Mouse (Mus musculus) thymus, adult 2 months (tissue): ENCODE measurements around the gene Runx2. TPM values are rescaled to one million over a fixed set of nuclear protein-coding genes. Genes with fewer than 3 reads are reported as not detected.
A peak's percentile ranks its signal among the peaks of the same experiment; 100 is the strongest.

ENCODE experiments used
- DNase-seq: peaks from one replicate; pipeline ENCODE4 v3.0.0; 2021
- H3K27ac ChIP-seq: fragments of 200-500 bp; 2 replicates; pipeline ENCODE4 v1.5.1; 2012; ENCODE audit warnings: low read length, control low read depth; ENCODE audit not compliant: control insufficient read depth, insufficient read depth
- H3K27me3 ChIP-seq: fragments of 200-500 bp; 2 replicates; pipeline ENCODE4 v1.6.1; 2012; ENCODE audit warnings: mild to moderate bottlenecking, low read length, moderate library complexity, mixed read lengths; ENCODE audit not compliant: control insufficient read depth, insufficient read depth
- H3K36me3 ChIP-seq: fragments of 200-500 bp; 2 replicates; pipeline ENCODE4 v1.6.1; 2012; ENCODE audit warnings: mild to moderate bottlenecking, low read length, moderate library complexity; ENCODE audit not compliant: control insufficient read depth, insufficient read depth
- H3K4me1 ChIP-seq: fragments of 200-500 bp; replicated peaks from 2 replicates; pipeline ENCODE4 v1.6.1; 2012; ENCODE audit warnings: low read length; ENCODE audit not compliant: control insufficient read depth, insufficient read depth
- H3K4me3 ChIP-seq: fragments of 200-500 bp; 2 replicates; pipeline ENCODE4 v1.5.1; 2012; ENCODE audit warnings: mild to moderate bottlenecking, low read length, control low read depth, moderate library complexity; ENCODE audit not compliant: control insufficient read depth, insufficient read depth
- CTCF ChIP-seq: fragments of 200-500 bp; IDR thresholded peaks from 2 replicates; pipeline ENCODE4 v1.5.1; 2012; ENCODE audit warnings: mild to moderate bottlenecking, control low read depth, low read length, moderate library complexity, borderline replicate concordance; ENCODE audit not compliant: control insufficient read depth, poor library complexity, insufficient read depth; ENCODE audit errors: extremely low read depth
- POLR2A ChIP-seq: fragments of 200-500 bp; IDR thresholded peaks from 2 replicates; pipeline ENCODE4 v1.6.1; 2012; ENCODE audit warnings: mild to moderate bottlenecking, low read length, control low read depth, moderate library complexity; ENCODE audit not compliant: control insufficient read depth, poor library complexity, insufficient read depth; ENCODE audit errors: extremely low read depth
- WGBS: fragments of 180-500 bp; shearing (Covaris S2); methylation state at CpG from one replicate; pipeline ENCODE4 v1.1.7; 2018; 5-methylcytosine and 5-hydroxymethylcytosine counted together
- polyA plus RNA-seq: library from polyadenylated mRNA; depleted of rRNA; stranded (reverse); fragments of >200 nt; gene quantifications from 2 replicates; pipeline ENCODE4 v1.2.3, GENCODE M21; 2012

Gene Runx2
- polyA plus RNA-seq, 1 experiment: 6.7 TPM

- no peaks in the 10 kb centered on the region for H3K36me3 ChIP-seq
- H3K27ac ChIP-seq: no peak overlapping the region
- no peak for DNase-seq
- H3K27me3 ChIP-seq: no peaks in the 10 kb centered on the region
- H3K4me3 ChIP-seq: no peak overlapping the region
- H3K4me1 ChIP-seq: peaks cover 4% of the 10 kb centered on the region
- WGBS: 53% methylated on average over 5 of the region's 5 CpGs
- TF ChIP-seq POLR2A (no peak), CTCF (no peak)
Measured at GRCm38 (mm10) chr17:44540699-44541098, 273.9 kb downstream of the Runx2 start.

- Histone ChIP-seq H3K27me3 (no peaks in the 10 kb centered on the region), H3K36me3 (no peaks in the 10 kb centered on the region), H3K27ac (no peak overlapping the region), H3K4me1 (peaks cover 4% of the 10 kb centered on the region), H3K4me3 (no peak overlapping the region)
- no peak for DNase-seq
- TF ChIP-seq CTCF (no peak), POLR2A (no peak)
- 89% methylated on average over 11 of the region's 11 CpGs for WGBS
Measured at GRCm38 (mm10) chr17:44538921-44539320, 275.7 kb downstream of the Runx2 start.

- TF ChIP-seq POLR2A: no peak
- no peak for TF ChIP-seq CTCF
Measured at GRCm38 (mm10) chr17:44530000-44530399, 284.6 kb downstream of the Runx2 start.

GRCm38 (mm10) chr17:44528617-44529016, 286.0 kb downstream of the Runx2 start:
- WGBS: 83% methylated on average over 4 of the region's 4 CpGs
- H3K4me1 ChIP-seq: no peaks in the 10 kb centered on the region
- DNase-seq: no peak
- no peak for TF ChIP-seq CTCF
- no peaks in the 10 kb centered on the region for H3K27me3 ChIP-seq
- no peak overlapping the region for H3K27ac ChIP-seq
- H3K36me3 ChIP-seq: no peaks in the 10 kb centered on the region
- no peak overlapping the region for H3K4me3 ChIP-seq

More at GRCm38 (mm10) chr17:44530000-44530399, 284.6 kb downstream of the Runx2 start:
- Histone ChIP-seq H3K27me3 (no peaks in the 10 kb centered on the region), H3K36me3 (no peaks in the 10 kb centered on the region), H3K4me1 (no peaks in the 10 kb centered on the region), H3K27ac (no peak overlapping the region), H3K4me3 (no peak overlapping the region)
- WGBS: 90% methylated on average over 6 of the region's 6 CpGs
- DNase-seq: peak; percentile 59

GRCm38 (mm10) chr17:44524146-44524545, 290.5 kb downstream of the Runx2 start:
- TF ChIP-seq POLR2A: no peak
- no peak for TF ChIP-seq CTCF
- 100% methylated on average over 1 of the region's 1 CpGs for WGBS
- Histone ChIP-seq H3K4me1 (no peaks in the 10 kb centered on the region), H3K27ac (no peak overlapping the region), H3K36me3 (no peaks in the 10 kb centered on the region), H3K27me3 (no peaks in the 10 kb centered on the region), H3K4me3 (no peak overlapping the region)
- no peak for DNase-seq

GRCm38 (mm10) chr17:44522906-44523305, 291.7 kb downstream of the Runx2 start:
- H3K27ac ChIP-seq: no peak overlapping the region
- DNase-seq: no peak
- WGBS: 94% methylated on average over 5 of the region's 5 CpGs
- H3K4me1 ChIP-seq: no peaks in the 10 kb centered on the region
- TF ChIP-seq POLR2A: no peak
- TF ChIP-seq CTCF: no peak
- no peak overlapping the region for H3K4me3 ChIP-seq
- H3K36me3 ChIP-seq: no peaks in the 10 kb centered on the region
- no peaks in the 10 kb centered on the region for H3K27me3 ChIP-seq
